Mouse (Mus musculus) Patski (cell line): ENCODE results near the gene Slc30a4. TPM values are rescaled to one million over a fixed set of nuclear protein-coding genes. Genes with fewer than 3 reads are reported as not detected.

Source experiments
- ATAC-seq: fragments of 100-300 bp; one replicate; pipeline ENCODE4 v1.8.0; 2021
- CTCF ChIA-PET: fragments of 350-600 bp; sonication (Branson Sonifier 250); formaldehyde crosslinking; loops from one replicate; lab custom pipeline; 2022; ENCODE audit warnings: inconsistent platforms; lab: Charles Lee
- POLR2A ChIA-PET: fragments of 350-600 bp; sonication (Branson Sonifier 250); formaldehyde crosslinking; loops from one replicate; lab custom pipeline; 2022; ENCODE audit warnings: antibody characterized with exemption, inconsistent platforms; lab: Charles Lee
- DNase-seq: peaks from one replicate; pipeline ENCODE4 v3.0.0-alpha.2; 2011; ENCODE audit warnings: low read depth, low spot score
- H3K27me3 ChIP-seq: fragments of 371-371 bp; one replicate; pipeline ENCODE4 v1.5.1; 2021
- CTCF ChIP-seq: fragments of 100-300 bp; IDR thresholded peaks from one replicate; pipeline ENCODE4 v1.5.1; 2021
- in situ Hi-C: fragments of 300-500 bp; cut with MboI; formaldehyde crosslinking; loops from 3 replicates; pipeline ENCODE4 v1.11.1; 2018; ENCODE audit warnings: low pct_unique_long_range_greater_than_20kb, mixed read lengths
- polyA plus RNA-seq: library from polyadenylated mRNA; unstranded; gene quantifications from one replicate; pipeline ENCODE4 v1.2.3, GENCODE M21; 2021

Slc30a4 gene
- 42.7 TPM for polyA plus RNA-seq

DNA sequence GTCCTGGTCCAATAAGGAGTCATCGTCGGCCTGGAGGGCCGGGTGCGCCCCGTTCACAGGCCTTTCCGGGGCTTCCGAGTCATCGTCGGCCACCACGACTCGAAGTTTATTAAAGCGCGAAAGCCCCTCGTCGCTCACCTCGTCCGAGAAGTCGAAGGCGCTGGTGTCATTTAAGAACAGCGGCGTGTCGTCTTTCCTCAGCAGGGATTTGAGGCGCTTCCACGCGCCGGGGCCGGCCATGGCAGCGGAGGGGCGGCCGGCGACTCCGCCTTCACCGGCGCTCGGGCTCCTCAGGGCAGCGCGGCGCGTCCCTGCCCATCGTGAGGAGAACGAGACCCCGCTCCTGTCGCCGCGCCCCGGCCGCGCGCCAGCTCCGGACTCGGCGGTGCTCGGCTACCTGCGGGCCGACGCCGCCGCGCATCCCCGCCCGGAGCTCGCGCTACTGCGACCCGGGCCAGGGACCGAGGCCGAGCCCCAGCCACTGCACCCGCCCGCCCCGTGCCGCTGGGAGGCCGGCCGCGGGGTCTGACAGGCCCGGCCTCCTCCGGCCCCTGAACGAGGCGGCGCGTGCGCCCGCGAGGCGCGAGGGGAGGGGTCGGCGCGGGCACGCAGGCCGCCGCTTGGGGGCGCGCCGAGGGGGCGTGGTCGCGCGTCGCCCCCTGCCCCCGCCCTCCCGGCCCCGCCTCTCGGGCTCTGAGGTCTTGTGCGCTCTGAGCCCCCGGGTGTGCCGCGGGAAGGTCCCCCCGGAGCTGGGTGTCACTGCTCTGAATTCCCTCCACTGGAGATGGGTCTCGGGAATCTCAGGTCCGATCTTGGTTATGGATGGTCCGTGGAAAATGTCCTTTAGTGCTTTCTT, at the start of gene Slc30a4:
Slc30a4 (minus strand) TSS at position 483 of the 856 bp plus-strand sequence.
- ChIA-PET CTCF (interaction anchor here (0.7 to 1.6 kb wide), 8 partner anchors 9 to 36 kb away, joined by 3 to 5 read pairs (median 4); no protein-coding TSS in a partner anchor), POLR2A (interaction anchor here (0.9 to 1.5 kb wide), 3 partner anchors 13 to 326 kb away, joined by 3 to 7 read pairs (median 5); no protein-coding TSS in a partner anchor)
- TF ChIP-seq CTCF, result peak; percentile 48
- no peak for DNase-seq
- in situ Hi-C loops, result no loop called here
- no peaks in the 10 kb centered on the region for H3K27me3 ChIP-seq
- ATAC-seq, result peak; percentile 85

DNA sequence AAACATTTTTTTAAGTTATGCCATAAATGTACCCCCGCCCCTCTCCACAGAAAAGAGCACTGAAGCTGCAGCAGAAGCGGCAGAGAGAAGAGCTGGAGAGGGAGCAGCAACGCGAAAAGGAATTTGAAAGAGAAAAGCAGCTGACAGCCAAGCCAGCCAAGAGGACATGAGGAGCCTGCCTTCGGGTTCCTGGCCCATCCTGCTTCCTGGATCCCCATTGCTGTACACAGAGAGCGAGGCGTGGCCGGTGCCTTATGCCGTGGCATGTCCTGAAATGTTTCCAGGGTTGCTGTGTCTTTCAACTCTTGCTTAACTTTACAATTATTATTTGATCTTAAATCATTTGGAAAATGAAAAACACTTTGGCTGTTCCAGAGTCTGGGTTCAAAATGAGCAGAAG, 44.0 kb upstream of the Slc30a4 start:
- no peak for ATAC-seq
- POLR2A ChIA-PET, result no interaction called here
- in situ Hi-C loops, result no loop called here

DNA sequence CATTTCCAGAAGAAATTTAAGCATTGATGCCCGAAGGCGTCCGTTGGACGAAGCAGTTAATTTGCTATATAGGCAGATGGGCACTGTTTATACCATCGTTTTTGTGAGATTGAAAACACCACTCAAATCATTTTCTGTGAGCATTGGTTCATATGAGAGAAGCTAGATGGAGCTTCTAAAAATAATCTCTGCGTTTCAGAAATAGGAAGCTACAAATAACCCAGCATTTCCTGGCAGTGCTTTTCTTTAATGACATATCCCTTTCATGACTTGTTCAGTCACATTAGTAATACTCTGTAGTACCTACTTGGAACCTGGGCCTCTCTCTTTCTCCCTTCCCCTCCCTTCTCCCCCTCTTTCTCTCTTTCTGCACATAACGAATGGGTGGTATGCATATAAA, 36.6 kb upstream of the Slc30a4 start:
- ATAC-seq (peak; percentile 8), DNase-seq (no peak)
- ChIA-PET POLR2A (interaction anchor here (1.2 kb wide), 1 partner anchor 37 kb away, joined by 5 read pairs; the partner anchor contains the start of gene Slc30a4), CTCF (interaction anchor here (1.1 to 1.8 kb wide), 6 partner anchors 9 to 72 kb away, joined by 3 to 8 read pairs (median 4); no protein-coding TSS in a partner anchor)
- in situ Hi-C loops, result no loop called here
- TF ChIP-seq CTCF, result peak; percentile 26
- no peaks in the 10 kb centered on the region for H3K27me3 ChIP-seq

More for the DNA sequence above, 44.0 kb upstream of the Slc30a4 start:
- H3K27me3 ChIP-seq, result no peaks in the 10 kb centered on the region
- DNase-seq, result no peak
- CTCF ChIA-PET, result no interaction called here
- TF ChIP-seq CTCF, result no peak

DNA sequence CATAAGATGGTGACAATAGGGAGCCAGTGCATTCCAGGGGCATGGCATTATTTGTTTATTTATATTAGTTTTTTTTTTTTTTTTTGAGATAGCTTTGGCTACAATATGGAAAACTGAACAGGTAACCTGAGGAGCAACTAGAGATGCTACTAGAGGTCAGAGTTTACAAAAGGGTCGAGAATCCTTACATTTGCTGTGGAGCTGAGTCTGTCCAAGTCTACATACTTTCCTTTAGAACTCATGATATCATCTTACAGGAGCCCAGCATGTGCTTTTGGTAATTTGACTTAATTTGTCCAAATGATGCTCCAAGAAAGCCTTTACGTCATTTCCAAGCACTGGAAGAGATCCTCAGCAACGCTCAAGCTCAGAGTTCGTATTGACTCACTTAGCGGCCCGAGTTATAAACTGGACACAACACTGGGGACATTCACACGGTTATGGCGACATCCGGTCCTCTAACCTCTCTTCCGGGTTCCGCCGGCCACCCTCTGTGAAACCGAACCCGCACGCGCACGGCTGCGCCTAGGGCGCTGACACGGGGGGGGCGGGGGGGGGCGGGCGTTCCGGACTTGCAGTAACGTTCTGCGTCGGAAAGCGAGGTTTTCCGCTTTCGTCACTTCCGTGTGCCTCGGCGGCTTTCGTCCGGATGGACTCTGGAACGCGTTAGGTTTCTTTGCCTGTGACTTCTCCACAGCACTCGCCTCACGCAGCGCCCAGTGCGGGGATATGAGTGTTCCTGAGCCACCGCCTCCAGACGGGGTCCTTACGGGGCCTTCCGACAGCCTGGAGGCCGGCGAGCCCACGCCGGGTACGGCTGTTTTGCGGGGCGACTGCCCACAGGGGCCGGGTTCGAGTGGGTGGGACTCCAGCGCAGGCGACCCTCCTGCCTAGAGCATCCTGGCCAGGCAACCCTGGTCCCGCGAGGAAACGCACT, 35.7 kb upstream of the Slc30a4 start, which contains the start of gene Bloc1s6:
Bloc1s6 (plus strand) TSS at position 610 of the 937 bp plus-strand sequence.
- CTCF ChIA-PET, result interaction anchor here (1.2 to 1.8 kb wide), 5 partner anchors 9 to 71 kb away, joined by 3 to 8 read pairs (median 4); no protein-coding TSS in a partner anchor
- no peak for TF ChIP-seq CTCF
- in situ Hi-C loops, result no loop called here
- ATAC-seq (peak; percentile 89), DNase-seq (peak; percentile 68)
- POLR2A ChIA-PET, result interaction anchor here (0.7 to 1.5 kb wide), 4 partner anchors 19 to 36 kb away, joined by 3 to 5 read pairs (median 4); partner anchors contain the start of gene Slc30a4
- H3K27me3 ChIP-seq, result no peaks in the 10 kb centered on the region

DNA sequence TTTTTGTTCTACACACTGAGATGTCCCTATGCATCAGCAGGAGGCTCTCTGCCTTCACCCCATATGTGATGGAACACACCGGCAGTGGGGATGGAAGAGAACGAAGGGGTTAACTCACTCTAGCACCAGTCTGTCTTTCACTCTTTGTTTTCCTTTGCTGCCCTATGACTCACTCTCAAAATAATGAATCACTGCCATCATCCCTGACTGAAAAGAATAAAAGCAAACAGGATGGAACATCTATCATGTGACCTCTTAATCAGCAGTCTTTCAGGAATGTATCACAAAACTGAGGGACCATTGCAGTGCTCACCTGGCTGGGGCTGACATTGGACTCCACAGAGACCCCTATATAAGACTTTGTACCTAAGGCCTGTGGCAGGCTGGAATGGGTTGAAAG, 29.0 kb upstream of the Slc30a4 start:
- H3K27me3 ChIP-seq, result no peaks in the 10 kb centered on the region
- CTCF ChIA-PET, result interaction anchor here (0.8 kb wide), 1 partner anchor 21 kb away, joined by 3 read pairs; no protein-coding TSS in a partner anchor
- POLR2A ChIA-PET, result no interaction called here
- TF ChIP-seq CTCF, result no peak
- DNase-seq (no peak), ATAC-seq (peak; percentile 21)
- in situ Hi-C loops, result no loop called here

DNA sequence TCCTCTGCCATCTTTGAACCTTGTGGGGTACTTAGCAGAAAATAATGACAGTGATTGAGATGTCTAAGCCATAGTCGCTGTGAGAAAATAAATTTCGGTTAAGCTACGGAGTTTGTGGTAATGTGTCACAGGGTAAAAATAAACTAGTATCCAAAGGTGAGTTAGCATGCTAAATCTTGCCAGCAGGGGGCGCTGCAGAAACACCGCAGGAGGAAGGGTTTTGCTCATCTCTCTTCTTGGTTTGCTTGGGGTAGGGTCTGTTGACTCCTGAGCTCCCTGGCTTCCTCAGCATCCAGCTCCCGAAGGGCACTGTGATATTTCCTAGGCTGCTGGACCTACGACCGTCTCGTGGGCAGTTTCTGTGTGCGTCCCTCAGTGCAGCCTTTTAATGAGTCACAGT, 23.1 kb upstream of the Slc30a4 start:
- CTCF ChIA-PET, result interaction anchor here (0.6 to 2.4 kb wide), 11 partner anchors 9 to 60 kb away, joined by 3 to 16 read pairs (median 4); no protein-coding TSS in a partner anchor
- POLR2A ChIA-PET, result no interaction called here
- no peaks in the 10 kb centered on the region for H3K27me3 ChIP-seq
- ATAC-seq, result no peak
- in situ Hi-C loops, result no loop called here
- TF ChIP-seq CTCF, result peak; percentile 67
- DNase-seq, result no peak

DNA sequence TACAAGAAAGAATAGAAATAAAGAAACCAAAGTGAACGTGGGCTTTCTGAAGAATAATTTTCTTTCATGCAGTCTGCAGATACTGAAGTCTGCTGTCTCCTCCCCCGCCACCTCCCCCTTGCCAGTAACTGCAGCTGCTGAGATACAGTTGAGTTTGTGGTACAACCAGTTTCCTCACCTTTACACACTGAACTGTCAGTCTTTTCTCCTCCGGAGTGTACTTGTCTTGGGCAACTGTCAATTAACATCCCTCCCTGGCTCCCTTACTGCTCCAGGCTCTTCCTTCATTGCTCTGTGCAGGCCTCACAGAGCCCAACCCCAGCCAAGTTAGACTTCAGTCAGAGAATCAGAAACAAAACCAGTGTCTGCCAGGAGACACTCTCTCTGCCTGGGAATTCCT, 18.1 kb upstream of the Slc30a4 start:
- POLR2A ChIA-PET, result no interaction called here
- TF ChIP-seq CTCF, result no peak

DNA sequence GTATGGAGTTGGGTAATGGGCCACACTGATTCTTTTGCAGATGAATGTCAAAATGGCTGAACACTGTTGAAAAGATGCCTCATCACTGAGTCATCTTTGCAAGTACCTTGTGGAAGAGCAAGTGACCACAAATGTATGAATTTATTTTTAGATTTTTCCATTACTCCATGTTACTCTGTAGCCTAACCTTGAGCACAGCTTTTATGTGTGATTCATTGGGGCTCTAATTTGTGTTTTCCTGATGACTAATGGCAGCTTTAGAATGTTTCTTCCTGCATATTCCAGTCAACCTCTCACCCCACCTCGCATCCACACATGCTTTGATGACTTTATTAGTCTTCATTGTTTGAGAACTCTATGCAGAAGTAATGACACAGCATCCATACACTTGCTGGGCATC, 16.8 kb upstream of the Slc30a4 start:
- in situ Hi-C loops, result no loop called here
- CTCF ChIA-PET, result no interaction called here

More for the DNA sequence above, 18.1 kb upstream of the Slc30a4 start:
- in situ Hi-C loops, result no loop called here
- DNase-seq (no peak), ATAC-seq (no peak)
- H3K27me3 ChIP-seq, result no peaks in the 10 kb centered on the region
- CTCF ChIA-PET, result no interaction called here

DNA sequence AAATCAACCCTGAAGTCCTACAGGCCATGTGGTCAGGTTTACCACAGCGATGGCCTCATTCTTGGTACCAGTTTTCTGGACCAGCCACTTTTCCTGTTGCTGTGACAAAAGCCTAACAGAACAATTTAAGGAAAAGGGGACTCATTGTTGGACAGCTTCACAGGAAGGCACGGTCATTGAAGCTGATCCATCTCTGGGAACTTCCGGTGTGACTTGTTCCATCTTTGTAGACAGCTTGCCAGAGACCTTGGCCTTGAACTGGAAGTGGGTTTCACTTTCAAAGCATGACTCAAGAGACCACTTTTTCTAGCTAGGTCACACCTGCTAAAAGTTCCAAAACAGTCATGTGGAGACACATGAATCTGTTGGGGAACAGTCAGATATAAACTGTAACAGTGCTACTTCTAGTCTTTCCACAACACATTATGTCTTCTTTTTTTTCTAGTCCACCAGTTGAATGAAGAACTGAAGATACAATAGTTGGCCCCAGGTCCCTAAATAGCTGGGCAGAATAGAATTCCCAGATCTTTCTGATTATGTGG, 13.9 kb upstream of the Slc30a4 start:
- peak; percentile 31 for ATAC-seq

More for the DNA sequence above, 16.8 kb upstream of the Slc30a4 start:
- ATAC-seq, result peak; percentile 93
- no peaks in the 10 kb centered on the region for H3K27me3 ChIP-seq
- POLR2A ChIA-PET, result interaction anchor here (0.8 kb wide), 2 partner anchors 18 to 24 kb away, joined by 3 read pairs; no protein-coding TSS in a partner anchor
- DNase-seq, result peak; percentile 85
- TF ChIP-seq CTCF, result no peak

More for the DNA sequence above, 13.9 kb upstream of the Slc30a4 start:
- in situ Hi-C loops, result no loop called here
- DNase-seq, result no peak
- H3K27me3 ChIP-seq, result no peaks in the 10 kb centered on the region
- ChIA-PET CTCF (interaction anchor here (0.7 to 3.3 kb wide), 6 partner anchors 9 to 50 kb away, joined by 3 to 16 read pairs (median 4); no protein-coding TSS in a partner anchor), POLR2A (interaction anchor here (0.6 to 2.0 kb wide), 3 partner anchors 11 to 19 kb away, joined by 3 to 7 read pairs (median 3); partner anchors contain the start of gene Slc30a4)
- TF ChIP-seq CTCF, result no peak
